Mouse (Mus musculus) right cerebral cortex, postnatal 36 days (tissue): ENCODE results near the gene Tpp1.

Experiments
- DNase-seq, 2 experiments: peaks; one replicate each; pipeline ENCODE4 v3.0.0; 2022; ENCODE audit warnings: low spot score in 2 of 2, mixed read lengths in 1 of 2

Gene Tpp1

DNA sequence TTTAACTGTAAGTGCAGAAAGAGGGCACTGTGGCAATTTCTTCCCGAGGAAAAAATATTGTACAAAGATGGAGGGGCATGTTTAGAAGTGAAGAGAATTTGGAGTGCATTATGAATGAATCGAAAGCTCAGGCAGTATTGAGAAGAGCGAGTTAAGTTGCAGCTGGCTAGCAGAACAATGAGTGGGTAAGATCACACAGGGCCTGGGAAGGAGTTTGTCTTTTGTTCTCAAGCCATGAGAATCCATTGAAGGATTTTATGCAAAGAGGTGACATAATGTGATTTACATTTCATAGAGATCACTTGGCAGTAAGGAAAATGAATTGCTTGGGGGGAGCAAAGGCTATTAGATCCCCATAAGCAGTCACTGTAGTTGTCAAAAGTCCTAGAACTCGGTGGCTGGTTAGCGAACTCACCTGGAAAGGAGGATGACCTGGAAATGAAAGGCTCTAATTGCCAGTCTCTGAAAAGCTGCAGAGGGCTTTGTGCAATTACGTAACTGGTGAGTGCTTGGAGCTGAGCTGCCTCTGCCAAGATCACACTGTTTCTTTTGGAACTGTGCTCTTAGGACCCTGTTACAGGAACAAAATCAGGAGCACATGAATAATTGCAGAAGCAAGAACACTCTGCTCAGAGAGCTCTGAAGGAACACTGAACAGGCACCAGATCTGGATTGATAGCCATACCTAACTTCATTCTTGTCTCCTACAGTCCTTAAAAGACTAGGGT is 23.2 kb downstream of the Tpp1 start:
- no peak for DNase-seq

DNA sequence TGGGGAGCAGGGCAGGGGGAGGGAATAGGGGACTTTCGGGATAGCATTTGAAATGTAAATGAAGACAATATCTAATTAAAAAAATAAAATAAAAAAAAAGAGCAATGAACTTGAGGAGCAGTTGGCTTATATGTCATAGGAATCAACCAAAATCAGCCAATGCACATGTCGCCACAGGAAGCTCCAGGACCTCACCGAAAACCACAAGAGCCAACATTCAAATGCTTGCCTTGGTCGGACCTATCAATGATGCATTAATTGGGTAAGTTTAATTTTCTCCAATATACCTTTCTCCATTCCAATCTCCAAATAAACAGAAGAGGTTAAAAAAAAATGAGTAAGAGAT is 25.1 kb downstream of the Tpp1 start:
- no peak for DNase-seq

DNA sequence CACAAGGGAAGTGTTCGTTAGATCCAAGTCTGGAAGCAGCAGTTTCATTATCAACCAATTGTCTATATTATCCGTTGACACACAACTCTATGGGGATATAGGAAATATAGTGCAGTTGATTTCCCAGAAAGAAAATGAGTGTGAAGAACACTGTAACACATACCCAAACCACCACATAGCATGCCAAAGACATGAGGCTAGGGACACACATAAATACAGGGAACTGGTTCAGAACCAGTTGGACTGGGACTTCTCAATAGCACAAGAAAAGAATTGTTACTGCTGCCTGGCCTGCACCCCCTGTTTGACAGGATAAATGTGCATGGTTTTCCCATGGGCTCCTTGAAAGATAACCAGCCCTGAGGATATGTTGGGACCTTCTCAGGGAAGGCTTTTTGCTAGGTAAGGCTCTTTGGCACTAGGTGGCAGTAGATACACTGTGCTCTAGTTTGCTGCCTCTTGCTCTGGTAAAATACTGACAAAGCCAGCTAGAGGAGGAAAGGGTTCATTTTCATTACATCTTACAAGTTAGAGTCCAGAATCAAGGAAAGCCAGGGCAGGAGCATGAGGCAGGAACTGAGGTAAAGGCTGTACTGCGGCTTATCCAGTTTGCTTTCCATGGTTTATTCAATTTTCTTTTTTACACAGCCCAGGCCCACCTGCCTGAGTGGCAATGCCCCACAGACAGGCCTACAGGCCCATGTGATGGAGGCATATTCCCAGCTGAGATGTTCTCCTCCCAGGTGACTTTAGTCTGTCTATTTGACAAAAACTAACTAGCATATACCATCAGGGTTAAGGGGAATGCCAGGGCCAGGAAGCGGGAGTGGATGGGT is 25.7 kb downstream of the Tpp1 start:
- DNase-seq = peak; percentile 41 to 60

DNA sequence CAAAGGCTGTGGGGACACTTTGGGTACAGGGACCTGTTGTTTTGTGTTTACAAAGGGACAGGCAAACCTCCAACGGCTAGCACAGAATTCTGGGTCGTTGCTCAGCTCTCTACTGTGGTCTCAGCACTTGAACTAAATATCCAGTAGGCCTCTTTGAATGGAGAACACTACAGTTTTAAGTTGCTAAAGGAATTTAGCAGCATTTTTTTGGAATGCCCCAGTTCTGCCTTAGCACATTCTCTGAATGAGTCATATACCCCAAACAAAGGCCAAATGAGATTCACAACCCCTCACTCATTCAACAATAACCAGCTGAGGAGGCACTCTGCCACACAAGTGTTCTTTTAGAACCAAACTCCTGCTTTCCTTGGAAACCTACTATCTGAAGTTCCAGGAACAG is 30.1 kb downstream of the Tpp1 start:
- no peak for DNase-seq

DNA sequence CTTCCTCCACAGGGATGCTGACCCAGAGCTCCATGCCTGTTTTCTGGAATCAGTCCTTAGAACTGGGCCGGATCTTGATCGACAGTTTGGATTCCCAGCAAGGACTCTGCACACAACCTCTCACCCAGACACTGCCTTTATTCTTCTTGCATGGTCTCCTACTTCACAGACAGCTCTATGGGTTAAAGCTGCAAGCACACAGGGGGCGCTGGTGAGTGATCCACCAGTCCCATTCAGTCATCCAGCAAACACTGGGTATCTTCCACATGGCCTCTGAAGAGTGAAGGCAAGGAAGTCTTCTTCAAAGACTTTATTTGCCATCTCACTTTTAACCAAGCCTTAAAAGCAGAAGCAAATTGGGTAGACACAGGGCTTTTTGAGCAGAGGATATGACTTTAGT is 36.7 kb downstream of the Tpp1 start:
- DNase-seq = no peak

DNA sequence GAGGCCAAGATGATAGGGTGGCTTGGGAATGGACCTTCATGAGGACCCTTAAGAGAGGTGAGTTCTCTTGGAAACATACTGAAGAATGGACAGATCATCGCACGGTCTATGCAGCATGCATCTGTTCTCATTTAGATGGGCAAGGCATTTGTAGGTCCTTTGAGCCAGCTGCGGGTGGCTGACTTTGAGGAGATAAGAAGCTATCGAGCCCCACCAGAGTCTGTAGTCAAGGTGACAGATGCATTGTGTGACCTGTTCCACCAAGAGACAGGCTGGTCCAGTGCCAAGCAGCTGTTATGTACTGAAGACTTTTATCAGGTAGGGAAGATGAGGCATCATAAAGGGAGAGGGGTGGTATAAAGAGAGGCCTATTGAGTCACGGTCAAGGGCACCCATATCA is 43.3 kb downstream of the Tpp1 start:
- DNase-seq = no peak

DNA sequence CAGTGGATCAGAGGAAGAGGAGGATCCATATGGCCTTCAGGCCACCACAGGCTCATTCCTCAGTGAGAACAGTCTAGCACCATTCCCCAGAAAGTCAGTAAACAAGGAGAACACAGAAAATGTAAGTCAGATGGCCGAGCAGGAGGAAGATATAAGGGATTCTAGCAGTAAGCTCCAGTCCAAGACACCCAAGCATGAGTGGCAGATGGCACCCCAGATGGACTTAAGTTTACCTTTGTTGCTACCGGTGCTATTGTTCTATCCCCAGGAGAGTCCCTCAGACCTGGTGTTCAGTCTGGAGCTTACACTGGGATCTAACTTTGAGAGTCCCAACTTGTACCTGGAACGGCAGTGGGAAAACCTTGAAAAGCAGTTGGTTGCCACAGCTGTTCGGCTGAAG is 48.2 kb downstream of the Tpp1 start:
- DNase-seq = no peak

DNA sequence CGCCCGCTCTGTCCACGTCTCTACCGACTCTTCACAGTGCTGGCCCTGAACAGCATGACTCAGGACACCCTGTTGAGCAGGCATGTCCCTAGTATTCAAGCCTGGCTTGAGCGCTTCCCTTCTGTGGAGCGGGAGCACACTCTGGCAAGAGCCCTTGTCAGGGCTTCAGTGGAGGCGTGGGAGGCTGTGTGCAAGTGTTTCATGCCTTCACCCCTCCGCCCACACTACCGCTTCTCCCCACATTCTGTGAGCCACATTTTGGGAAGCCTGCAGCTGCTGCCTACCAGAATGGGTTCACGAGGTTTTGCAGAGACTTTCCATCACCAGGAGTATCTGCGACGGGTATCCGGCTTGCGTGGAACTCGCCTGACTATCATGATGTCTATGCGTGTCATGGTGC is 48.9 kb downstream of the Tpp1 start:
- peak in 1 of 2 experiments; percentile 63 for DNase-seq
